Mouse (Mus musculus) megakaryocyte, embryonic 14.5 days (primary cell): Measurements from ENCODE around the gene Rpl6.

Experiments used
- FLI1 ChIP-seq: IDR thresholded peaks from 2 replicates; pipeline ENCODE4 v1.6.1; 2012; ENCODE audit warnings: low read length, inconsistent platforms, mixed read lengths
- GATA1 ChIP-seq: IDR thresholded peaks from 3 replicates; pipeline ENCODE4 v1.6.1; 2012; ENCODE audit warnings: mixed read lengths, low read length, inconsistent platforms, borderline replicate concordance

GRCm38 (mm10) chr5:121189182-121189581 is 15.1 kb upstream of the Rpl6 start:
- TF ChIP-seq GATA1 (no peak), FLI1 (no peak)
